Mouse (Mus musculus) erythroblast, adult 5-6 weeks (primary cell): Measurements from ENCODE around the gene Gcm1. TPM values are rescaled to one million over a fixed set of nuclear protein-coding genes. Genes with fewer than 3 reads are reported as not detected.
"Not testable (repeated sequence)": the region's sequence is repeated elsewhere in the genome, so short reads cannot be mapped to it uniquely, and the experiment has no call there.

Experiments
- ATAC-seq: replicated peaks from 2 replicates; pipeline ENCODE4 v1.8.0; 2016; ENCODE audit warnings: moderate number of reproducible peaks, mild to moderate bottlenecking, moderate TSS enrichment, inconsistent platforms; ENCODE audit not compliant: poor library complexity, low FRiP score, severe bottlenecking
- total RNA-seq, 2 experiments: library from RNA; stranded (forward) in 1 of 2; stranded (reverse) in 1 of 2; fragments of 150-400 nt in 1 of 2; fragments of 200-764, 138-1000 nt in 1 of 2; gene quantifications; 2 replicates each; pipeline versions ENCODE4 v1.2.3 to v1.2.4; 2015 to 2017; ENCODE audit warnings: low replicate concordance in 2 of 2

Gene Gcm1
- total RNA-seq, 2 experiments from 2014 or later = not detected

DNA sequence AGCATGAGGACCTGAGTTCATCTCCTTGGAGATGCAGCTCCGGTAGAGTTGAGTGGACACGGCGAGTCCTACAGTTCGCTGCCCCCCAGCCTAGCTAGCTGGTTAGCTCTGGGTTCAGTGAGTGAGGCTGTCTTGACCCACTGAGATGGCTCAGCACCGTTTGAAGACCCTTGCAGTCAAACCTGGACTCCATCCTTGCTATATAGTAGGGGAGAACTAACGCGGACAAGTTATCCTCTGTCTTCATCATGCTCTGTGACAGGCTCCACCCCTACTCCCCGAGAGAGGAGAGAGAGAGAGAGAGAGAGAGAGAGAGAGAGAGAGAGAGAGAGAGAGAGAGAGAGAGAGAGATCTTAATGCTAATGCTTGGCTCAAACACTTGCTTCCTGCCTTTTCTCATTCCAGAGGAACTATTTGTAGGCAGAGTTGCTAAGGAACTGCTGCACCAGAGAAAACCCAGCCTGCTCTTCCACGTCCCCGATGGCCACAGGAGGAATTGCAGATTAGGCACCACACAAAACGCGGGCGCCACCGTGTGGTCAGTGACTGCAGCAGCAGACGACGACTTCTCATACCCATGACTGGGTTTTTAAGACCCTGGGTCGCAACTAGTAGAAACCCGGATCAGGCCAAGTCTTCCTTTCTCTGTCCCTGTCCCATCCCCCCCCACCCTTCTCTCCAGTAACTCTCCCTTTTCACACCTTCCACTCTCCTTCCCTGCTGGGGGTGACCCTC lies 12.8 kb upstream of the Gcm1 start:
- ATAC-seq = peak; percentile 93

DNA sequence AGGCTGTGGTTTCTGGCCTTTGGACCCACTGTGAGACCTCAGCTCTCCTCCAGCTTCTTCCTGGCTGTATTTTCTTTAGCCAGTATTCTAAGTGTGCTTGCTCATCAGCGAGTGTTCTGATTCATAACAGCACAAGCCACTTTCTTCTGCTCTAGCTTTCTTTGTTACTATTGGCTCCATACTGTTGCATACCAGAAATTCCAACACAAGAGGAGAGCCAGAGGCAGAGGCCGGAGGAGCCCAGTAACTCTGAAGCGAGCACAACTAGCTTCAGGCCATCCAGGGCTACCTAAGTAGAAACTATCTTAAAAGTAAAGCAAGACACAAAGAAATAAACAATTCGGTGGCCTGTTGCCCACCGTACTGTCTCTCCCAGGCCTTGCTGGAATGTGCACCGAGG lies 6.6 kb upstream of the Gcm1 start:
- ATAC-seq = no peak

DNA sequence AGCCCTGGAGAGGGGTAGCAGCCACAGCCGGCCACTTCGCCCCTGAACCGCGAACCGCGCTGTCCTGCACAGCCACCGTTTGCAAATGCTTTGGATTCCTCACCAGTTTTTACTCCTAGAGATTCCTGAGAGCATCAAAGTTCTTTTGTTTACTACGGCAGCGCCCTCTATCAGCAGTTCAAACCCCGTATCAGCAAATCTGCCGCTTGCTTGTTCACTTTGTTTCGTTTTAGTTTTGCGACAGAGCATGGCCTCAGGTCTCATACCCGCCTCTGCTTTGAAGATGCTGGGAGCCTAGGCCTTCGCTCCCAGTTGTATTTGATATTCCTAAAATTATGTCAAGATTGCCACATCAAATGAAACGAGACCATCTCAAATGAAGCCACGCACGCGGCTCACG lies 5.0 kb upstream of the Gcm1 start:
- no peak for ATAC-seq

GRCm38 (mm10) chr9:78050452-78050970 lies 1.2 kb upstream of the Gcm1 start:
- no peak for ATAC-seq

- ATAC-seq = no peak
These were observed 2.1 kb downstream of the Gcm1 start for GRCm38 (mm10) chr9:78053821-78054220.

DNA sequence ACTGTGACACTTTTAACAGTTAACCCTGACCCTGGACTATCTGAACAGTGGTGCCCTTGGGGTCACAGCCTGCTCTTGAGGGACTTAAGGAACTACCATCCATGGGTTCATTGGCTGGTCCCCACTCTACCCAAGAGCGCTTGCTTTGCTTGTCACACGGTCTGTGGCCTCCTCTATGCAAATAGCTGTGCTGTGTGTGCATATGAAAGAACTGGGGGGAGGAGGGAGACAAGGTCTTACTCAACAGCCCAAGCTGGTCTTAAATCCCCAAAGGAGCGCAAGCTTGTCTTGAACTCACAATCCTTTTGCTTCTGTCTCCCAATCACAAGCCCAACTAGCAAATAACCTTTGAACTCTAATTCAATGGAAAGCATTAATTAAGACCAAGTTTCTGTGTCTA lies 2.6 kb downstream of the Gcm1 start:
- no peak for ATAC-seq

GRCm38 (mm10) chr9:78059525-78060120 lies 7.9 kb downstream of the Gcm1 start:
- 0 out of 2 replicates have a peak, but pooled peaks have one; percentile 25 for ATAC-seq

DNA sequence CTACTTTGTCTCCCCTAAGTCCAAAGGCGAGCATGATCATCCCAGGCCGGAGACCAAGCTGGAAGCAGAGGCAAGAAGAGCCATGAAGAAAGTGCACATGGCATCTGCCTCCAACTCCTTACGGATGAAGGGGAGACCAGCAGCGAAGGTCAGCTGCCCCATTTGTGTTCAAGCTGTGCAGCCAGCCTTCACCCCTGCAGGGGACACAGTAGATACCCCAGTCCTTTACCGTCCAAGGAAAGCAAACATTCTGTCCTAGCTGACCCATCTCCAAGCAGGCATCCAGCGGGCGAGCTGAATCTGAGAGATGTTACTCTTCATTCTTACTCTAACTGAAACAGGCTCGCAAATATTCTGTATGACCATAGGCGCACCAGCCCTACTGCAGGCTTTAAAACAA lies 10.7 kb downstream of the Gcm1 start:
- ATAC-seq = no peak

DNA sequence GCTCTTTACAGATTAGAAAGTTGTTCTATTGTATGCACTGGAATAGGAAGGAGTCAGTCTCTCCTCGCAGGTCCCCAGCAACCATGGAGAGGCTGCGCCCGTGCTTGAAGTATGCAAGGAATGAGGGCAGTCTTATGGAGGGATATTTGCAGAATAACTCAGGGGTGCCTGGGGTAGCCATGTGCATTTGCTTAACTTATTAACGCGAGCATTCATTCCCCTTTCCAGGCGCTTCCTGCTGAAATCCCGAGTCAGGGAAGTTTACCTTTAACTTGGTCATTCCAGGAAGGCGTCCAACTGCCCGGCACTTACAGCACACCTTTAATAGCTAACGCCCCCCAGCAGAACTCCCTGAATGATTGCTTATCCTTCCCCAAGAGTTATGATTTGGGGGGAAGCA lies 12.4 kb downstream of the Gcm1 start:
- ATAC-seq = no peak

DNA sequence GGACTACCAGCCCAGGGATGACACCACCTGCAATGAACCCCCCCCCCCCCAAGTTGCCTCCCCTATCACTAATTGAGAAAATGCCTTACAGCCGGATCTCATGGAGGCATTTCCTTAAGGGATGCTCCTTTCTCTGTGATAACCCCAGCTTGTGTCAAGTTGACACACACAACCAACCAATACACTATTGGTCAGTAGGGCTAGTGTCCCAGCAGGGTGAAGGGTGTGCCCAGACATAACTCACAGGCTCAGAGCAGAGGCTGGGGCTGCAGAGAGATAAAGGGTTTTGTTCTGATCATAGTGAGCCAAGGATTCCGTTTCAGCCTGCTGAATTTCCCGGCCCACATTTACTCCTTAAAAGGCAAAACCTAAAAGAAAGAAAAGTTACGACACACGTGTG lies 18.8 kb downstream of the Gcm1 start:
- ATAC-seq = no peak

DNA sequence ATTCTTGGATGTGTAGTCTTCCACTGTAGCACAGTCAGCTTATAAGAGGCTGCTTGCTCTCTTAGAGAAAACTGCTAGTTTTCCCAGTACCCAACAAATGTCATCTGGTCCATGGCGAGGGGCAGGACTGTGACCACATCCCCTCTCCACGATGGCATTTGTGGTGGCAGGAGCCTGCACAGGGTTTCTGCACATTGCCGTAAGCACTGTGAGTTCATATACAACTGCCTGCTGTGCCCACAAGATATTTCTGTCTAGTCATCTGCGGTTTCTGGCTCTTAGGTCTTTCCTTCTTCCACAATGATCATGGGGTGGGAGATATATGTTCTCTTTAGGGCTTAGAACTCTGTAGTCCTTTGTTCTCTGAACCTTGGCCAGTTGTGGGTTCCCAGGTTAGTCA lies 19.9 kb downstream of the Gcm1 start:
- ATAC-seq = no peak

DNA sequence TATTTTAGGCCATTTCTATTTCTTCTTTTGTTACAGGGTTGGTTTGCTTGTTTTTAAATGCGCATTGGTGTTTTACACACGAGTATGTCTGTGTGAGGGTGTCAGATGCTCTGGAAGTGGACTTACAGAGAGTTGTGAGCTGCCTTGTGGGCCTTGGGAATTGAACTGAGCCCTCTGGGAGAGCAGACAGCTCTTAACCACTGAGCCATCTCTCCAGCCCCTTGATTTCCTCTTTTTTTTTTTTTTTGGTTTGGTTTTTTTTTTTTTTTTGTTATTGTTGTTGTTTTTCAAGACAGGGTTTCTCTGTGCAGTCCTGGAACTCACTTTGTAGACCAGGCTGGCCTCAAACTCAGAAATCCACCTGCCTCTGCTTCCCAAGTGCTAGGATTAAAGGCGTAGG lies 21.6 kb downstream of the Gcm1 start:
- ATAC-seq = not testable (repeated sequence)

- ATAC-seq = no peak
These were observed 22.1 kb downstream of the Gcm1 start for GRCm38 (mm10) chr9:78073713-78074340.

GRCm38 (mm10) chr9:78075256-78075655 lies 23.5 kb downstream of the Gcm1 start:
- no peak for ATAC-seq

DNA sequence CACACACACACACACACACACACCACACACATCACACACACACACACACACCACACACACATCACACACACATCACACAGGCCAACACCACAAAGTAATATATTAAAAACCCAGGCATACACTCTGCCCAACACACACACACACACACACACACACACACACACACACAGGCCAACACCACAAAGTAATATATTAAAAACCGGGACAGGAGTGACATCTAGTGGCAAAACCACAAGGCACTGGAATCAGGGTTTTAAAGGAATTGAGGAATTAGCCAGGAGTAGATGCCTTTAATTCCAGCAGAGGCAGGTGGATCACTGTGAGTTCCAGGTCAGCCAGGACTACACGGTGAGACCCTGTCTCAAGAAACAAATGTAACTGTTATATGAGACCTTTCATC lies 26.5 kb downstream of the Gcm1 start:
- ATAC-seq = no peak

DNA sequence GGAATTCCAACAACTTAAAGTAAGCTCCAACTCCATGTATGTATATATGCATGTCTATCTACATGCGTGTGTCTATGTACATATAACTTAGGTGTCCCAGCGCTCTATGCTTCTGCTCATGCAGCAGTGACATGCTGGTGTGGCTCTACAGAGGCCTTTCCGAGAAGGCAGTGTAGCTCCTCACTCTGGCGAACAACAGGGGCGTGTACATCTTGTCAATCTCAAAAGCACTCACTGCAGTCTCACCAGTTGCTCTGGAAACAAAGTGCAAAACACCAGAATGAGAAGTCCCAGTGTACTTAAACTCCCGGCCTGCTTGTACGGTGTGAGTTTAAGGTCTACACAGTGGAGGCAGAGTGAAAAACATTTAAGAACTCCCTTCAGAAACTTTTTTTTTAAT lies 30.1 kb downstream of the Gcm1 start:
- no peak for ATAC-seq

DNA sequence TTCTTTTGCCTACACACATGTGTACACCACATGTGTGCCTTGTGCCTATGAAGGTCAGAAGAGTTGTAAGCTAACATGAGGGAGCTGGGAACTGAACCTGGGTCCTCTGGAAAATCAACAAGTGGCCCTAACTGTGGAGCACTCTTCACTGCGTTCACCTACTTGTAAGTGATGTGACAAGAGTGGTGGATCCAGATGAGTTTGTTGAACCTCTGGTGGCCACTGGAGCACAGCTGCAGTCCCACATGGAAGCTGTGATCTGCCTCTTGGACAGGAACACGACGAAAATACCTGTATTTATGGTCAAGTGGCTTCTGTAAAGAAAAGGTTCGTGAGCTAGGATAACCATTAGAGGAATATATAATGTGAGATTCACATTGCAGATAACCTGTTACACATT lies 32.6 kb downstream of the Gcm1 start:
- ATAC-seq = no peak

DNA sequence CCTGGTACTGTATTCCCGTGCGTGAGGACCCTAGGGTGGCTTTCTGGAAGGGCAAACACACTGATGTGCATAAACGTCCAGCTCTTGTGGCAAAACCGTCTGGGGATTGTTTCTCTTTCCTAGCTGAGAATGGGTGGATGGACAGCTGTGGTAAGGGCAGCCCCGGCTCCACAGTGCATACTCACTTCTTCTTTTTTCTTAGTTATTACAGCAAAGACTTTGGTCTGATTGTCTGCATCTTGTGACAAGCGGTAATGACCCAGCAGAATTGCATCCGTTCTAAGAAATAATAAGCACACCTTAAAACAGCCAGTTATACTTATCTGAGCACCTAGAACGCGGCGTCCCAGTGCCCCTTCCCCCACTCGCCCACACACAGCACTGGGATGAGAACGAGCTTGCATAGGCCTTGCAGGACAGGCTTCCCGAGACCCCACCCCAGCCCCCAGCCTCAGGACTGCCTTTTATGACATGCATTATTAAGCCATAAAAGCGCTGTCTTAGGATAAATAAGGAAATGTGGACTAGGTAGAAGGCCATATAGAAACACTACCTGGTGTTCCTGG lies 34.1 kb downstream of the Gcm1 start:
- no peak for ATAC-seq

GRCm38 (mm10) chr9:78087751-78088150 lies 36.0 kb downstream of the Gcm1 start:
- no peak for ATAC-seq

GRCm38 (mm10) chr9:78088521-78088920 lies 36.8 kb downstream of the Gcm1 start:
- ATAC-seq = no peak

GRCm38 (mm10) chr9:78088971-78089370 lies 37.2 kb downstream of the Gcm1 start:
- ATAC-seq = no peak
